Mouse (Mus musculus) lung, adult 2 months (tissue): ENCODE measurements around the gene Castor1. TPM values are rescaled to one million over a fixed set of nuclear protein-coding genes. Genes with fewer than 3 reads are reported as not detected.
A peak's percentile ranks its signal among the peaks of the same experiment; 100 is the strongest.

Experiments used
- DNase-seq: peaks from one replicate; pipeline ENCODE4 v3.0.0; 2022
- H3K4me1 ChIP-seq: fragments of 200-500 bp; 2 replicates; pipeline ENCODE4 v1.6.1; 2011; ENCODE audit warnings: low read length; ENCODE audit not compliant: control insufficient read depth, insufficient read depth
- H3K4me3 ChIP-seq: fragments of 200-500 bp; replicated peaks from 2 replicates; pipeline ENCODE3; 2011; ENCODE audit warnings: low read depth, mild to moderate bottlenecking, control low read depth, low read length; ENCODE audit errors: extremely low read depth
- CTCF ChIP-seq: fragments of 200-500 bp; IDR thresholded peaks from 2 replicates; pipeline ENCODE4 v1.5.1; 2011; ENCODE audit warnings: mild to moderate bottlenecking, low read length, control low read depth; ENCODE audit not compliant: insufficient read depth
- POLR2A ChIP-seq: fragments of 200-500 bp; IDR thresholded peaks from 2 replicates; pipeline ENCODE4 v1.6.1; 2011; ENCODE audit warnings: low read depth, mild to moderate bottlenecking, control low read depth, low read length, borderline replicate concordance; ENCODE audit errors: extremely low read depth
- WGBS: fragments of 180-500 bp; shearing (Covaris S2); methylation state at CpG from one replicate; pipeline ENCODE4 v1.1.7; 2018; 5-methylcytosine and 5-hydroxymethylcytosine counted together
- polyA plus RNA-seq: library from polyadenylated mRNA; depleted of rRNA; stranded (reverse); fragments of >200 nt; gene quantifications from 2 replicates; pipeline ENCODE4 v1.2.3, GENCODE M21; 2012

Castor1 gene
- polyA plus RNA-seq, 1 experiment: 23.3 TPM

GRCm38 (mm10) chr11:4189182-4189581, 28.8 kb upstream of the Castor1 start:
- DNase-seq: no peak
- Histone ChIP-seq H3K4me1 (peaks cover 20% of the 10 kb centered on the region), H3K4me3 (no peak overlapping the region)
- TF ChIP-seq POLR2A (no peak), CTCF (no peak)
- WGBS: 62% methylated on average over 6 of the region's 6 CpGs

GRCm38 (mm10) chr11:4190677-4191076, 27.3 kb upstream of the Castor1 start:
- no peak for DNase-seq
- WGBS: 51% methylated on average over 3 of the region's 3 CpGs
- peaks cover 28% of the 10 kb centered on the region for H3K4me1 ChIP-seq
- no peak for TF ChIP-seq CTCF
- no peak for TF ChIP-seq POLR2A
- no peak overlapping the region for H3K4me3 ChIP-seq

- DNase-seq: no peak
- WGBS: 70% methylated on average over 3 of the region's 3 CpGs
- peaks cover 40% of the 10 kb centered on the region for H3K4me1 ChIP-seq
- H3K4me3 ChIP-seq: no peak overlapping the region
- TF ChIP-seq CTCF (no peak), POLR2A (no peak)
Measured at GRCm38 (mm10) chr11:4192757-4193156, 25.3 kb upstream of the Castor1 start.

GRCm38 (mm10) chr11:4193420-4193819, 24.6 kb upstream of the Castor1 start:
- TF ChIP-seq POLR2A (no peak), CTCF (no peak)
- no peak for DNase-seq
- peaks cover 40% of the 10 kb centered on the region for H3K4me1 ChIP-seq

GRCm38 (mm10) chr11:4195597-4196031, 22.4 kb upstream of the Castor1 start:
- Histone ChIP-seq H3K4me1 (peaks cover 34% of the 10 kb centered on the region), H3K4me3 (no peak overlapping the region)
- TF ChIP-seq CTCF (no peak), POLR2A (no peak)
- no peak for DNase-seq
- WGBS: 71% methylated on average over 3 of the region's 3 CpGs

More at GRCm38 (mm10) chr11:4193420-4193819, 24.6 kb upstream of the Castor1 start:
- no peak overlapping the region for H3K4me3 ChIP-seq

- TF ChIP-seq CTCF (no peak), POLR2A (no peak)
- H3K4me3 ChIP-seq: no peak overlapping the region
- H3K4me1 ChIP-seq: peaks cover 32% of the 10 kb centered on the region
- DNase-seq: no peak
- WGBS: 67% methylated on average over 8 of the region's 8 CpGs
Measured at GRCm38 (mm10) chr11:4196636-4197035, 21.4 kb upstream of the Castor1 start.

- H3K4me3 ChIP-seq: no peak overlapping the region
- DNase-seq: no peak
- 7% methylated on average over 1 of the region's 1 CpGs for WGBS
- peaks cover 32% of the 10 kb centered on the region for H3K4me1 ChIP-seq
- no peak for TF ChIP-seq POLR2A
- no peak for TF ChIP-seq CTCF
Measured at GRCm38 (mm10) chr11:4197691-4198090, 20.3 kb upstream of the Castor1 start.

GRCm38 (mm10) chr11:4201981-4202700, 15.9 kb upstream of the Castor1 start:
- TF ChIP-seq CTCF: no peak
- no peak for TF ChIP-seq POLR2A
- no peak for DNase-seq
- H3K4me1 ChIP-seq: peaks cover 37% of the 10 kb centered on the region
- WGBS: 57% methylated on average over 11 of the region's 11 CpGs
- H3K4me3 ChIP-seq: no peak overlapping the region

- TF ChIP-seq CTCF: no peak
- TF ChIP-seq POLR2A: no peak
- no peak for DNase-seq
- H3K4me1 ChIP-seq: peaks cover 42% of the 10 kb centered on the region
- no peak overlapping the region for H3K4me3 ChIP-seq
- 48% methylated on average over 12 of the region's 12 CpGs for WGBS
Measured at GRCm38 (mm10) chr11:4202995-4203704, 14.9 kb upstream of the Castor1 start.

GRCm38 (mm10) chr11:4203705-4204074, 14.3 kb upstream of the Castor1 start:
- TF ChIP-seq POLR2A (peak; percentile 52; the same call in 1 of the 2 replicates), CTCF (no peak)
- WGBS: 12% methylated on average over 2 of the region's 2 CpGs
- no peak overlapping the region for H3K4me3 ChIP-seq
- DNase-seq: peak; percentile 53
- peaks cover 46% of the 10 kb centered on the region for H3K4me1 ChIP-seq
